ENCODE assay signal across 15 mouse cellular contexts in the genomic region with DNA sequence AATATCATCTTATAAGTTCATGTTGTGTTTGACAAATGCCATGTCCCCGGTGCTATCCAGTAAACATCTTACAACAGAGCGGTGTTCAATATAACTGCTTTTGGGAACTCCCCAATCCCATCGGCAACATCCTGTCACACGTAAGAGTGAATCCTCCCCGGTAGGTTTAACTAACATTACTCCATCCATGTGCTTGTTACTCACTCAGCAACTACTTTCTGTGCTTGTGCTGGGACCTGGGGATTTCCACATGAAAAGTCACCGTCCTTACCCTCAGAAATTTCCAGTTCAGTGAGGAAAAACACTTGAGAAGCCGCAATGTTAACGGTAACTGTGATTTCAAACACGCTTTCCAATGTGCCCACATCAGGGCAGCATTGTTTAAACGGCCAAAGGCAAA.
"Had no signal": no experiment of that assay in that cellular context is flagged by ENCODE, and none has a peak within 500 bp of the region (broad histone marks: within the 10 kb centered on the region; RNA-seq: fewer than 3 reads in every experiment).

No protein-coding gene starts in this region.

- DNase-seq: kidney, adult 2 months; kidney, postnatal 10 days; kidney, postnatal 4 days; liver; liver, embryonic 13.5 days; liver, postnatal 0 days; right cerebral cortex, postnatal 4 days; spleen, adult 18-20 months; thymus, adult 2 months; thymus, postnatal 25 days had no signal

- H3K27ac ChIP-seq: layer of hippocampus, adult 2 months; limb, embryonic 12.5 days; liver, embryonic 13.5 days; lung, embryonic 15.5 days; midbrain, embryonic 13.5 days; stomach, embryonic 15.5 days had no signal

- H3K27me3 ChIP-seq: limb, embryonic 12.5 days; liver, embryonic 13.5 days; lung, embryonic 15.5 days; midbrain, embryonic 13.5 days; stomach, embryonic 15.5 days had no signal

- H3K4me3 ChIP-seq: layer of hippocampus, adult 2 months; limb, embryonic 12.5 days; liver, embryonic 13.5 days; lung, embryonic 15.5 days; midbrain, embryonic 13.5 days; stomach, embryonic 15.5 days had no signal

- ATAC-seq: liver, postnatal 0 days; midbrain, embryonic 13.5 days had no signal

- H3K4me2 ChIP-seq: limb, embryonic 12.5 days; liver, embryonic 13.5 days; lung, embryonic 15.5 days; midbrain, embryonic 13.5 days; stomach, embryonic 15.5 days had no signal

- H3K9ac ChIP-seq: limb, embryonic 12.5 days; liver, embryonic 13.5 days; liver, postnatal 0 days; lung, embryonic 15.5 days; midbrain, embryonic 13.5 days; stomach, embryonic 15.5 days had no signal

- H3K36me3 ChIP-seq: limb, embryonic 12.5 days; liver, embryonic 13.5 days; lung, embryonic 15.5 days; midbrain, embryonic 13.5 days; stomach, embryonic 15.5 days had no signal

- H3K9me3 ChIP-seq: limb, embryonic 12.5 days; liver, embryonic 13.5 days; lung, embryonic 15.5 days; midbrain, embryonic 13.5 days; stomach, embryonic 15.5 days had no signal
